Mouse (Mus musculus): ENCODE measurements at regions not wholly inside any gene's neighbourhood (a gene's known extent, or its start where the extent isn't known, plus 50 kb on each side); places are given as distances from the start of the nearest gene placed in this dataset.

DNA sequence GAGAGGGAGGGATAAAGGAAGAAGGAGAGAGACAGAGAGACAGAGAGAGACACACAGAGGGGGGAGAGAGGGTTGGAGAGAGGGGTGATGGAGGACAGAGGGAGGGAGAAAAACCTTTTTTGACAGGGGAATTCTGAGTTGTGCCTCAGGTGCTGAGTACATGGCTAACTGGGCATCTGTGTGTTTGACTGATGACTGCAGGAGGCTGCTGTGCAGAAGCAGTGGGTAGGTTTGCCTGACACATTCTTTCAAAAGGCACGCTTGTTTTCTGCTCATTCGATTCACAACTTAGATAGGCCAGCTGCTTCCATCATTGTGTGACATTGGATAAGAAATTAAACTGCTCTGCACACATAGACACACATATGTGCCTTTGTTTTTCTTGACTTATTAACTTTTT lies 150.7 kb upstream of the Rgmb start:
- H3K9ac ChIP-seq (ENCODE audit: control insufficient read depth, low read depth, low read length, poor library complexity, severe bottlenecking), result no peak overlapping the region
- DNase-seq (ENCODE audit: low read depth, low spot score), result no peak
- no peaks in the 10 kb centered on the region for H3K79me2 ChIP-seq (ENCODE audit: control insufficient read depth, insufficient read depth, low read length, poor library complexity)
- H3K9me3 ChIP-seq (replicated peaks; ENCODE audit: insufficient read depth, low read length), result no peaks in the 10 kb centered on the region
- H3K4me1 ChIP-seq (ENCODE audit: control insufficient read depth in 1 of 2, insufficient read depth in 2 of 2, low read length in 2 of 2), result no peaks in the 10 kb centered on the region
- H3K36me3 ChIP-seq (ENCODE audit: control insufficient read depth in 1 of 2, insufficient read depth in 2 of 2, low read length in 2 of 2), result no peaks in the 10 kb centered on the region
- no peak overlapping the region for H3K27ac ChIP-seq (ENCODE audit: control insufficient read depth, low read depth, low read length)
- H3K27me3 ChIP-seq (ENCODE audit: control insufficient read depth in 1 of 2, insufficient read depth in 2 of 2, low read length in 2 of 2), result no peaks in the 10 kb centered on the region; a peak in 1 of 4 replicates
- no peak for TF ChIP-seq POLR2AphosphoS2 (IDR thresholded peaks at IDR 0.05; ENCODE audit: low read length)
- TF ChIP-seq CHD2 (IDR thresholded peaks at IDR 0.05; ENCODE audit: low read length), result no peak
- TF ChIP-seq MXI1 (IDR thresholded peaks at IDR 0.05; ENCODE audit: low read depth, low read length), result no peak
- no peak for TF ChIP-seq RCOR1 (IDR thresholded peaks at IDR 0.05; ENCODE audit: low read depth, low read length)
- no peak for TF ChIP-seq RAD21 (IDR thresholded peaks at IDR 0.05; ENCODE audit: low read depth, low read length)
- no peak overlapping the region for H3K4me3 ChIP-seq (ENCODE audit: control insufficient read depth in 1 of 2, insufficient read depth in 1 of 2, low read depth in 2 of 2, low read length in 2 of 2)

GRCm38 (mm10) chr17:15977374-15978031 lies 146.7 kb upstream of the Rgmb start:
- Histone ChIP-seq H3K27ac (ENCODE audit: control insufficient read depth, low read depth, low read length) (no peak overlapping the region), H3K27me3 (ENCODE audit: control insufficient read depth in 1 of 2, insufficient read depth in 2 of 2, low read length in 2 of 2) (no peaks in the 10 kb centered on the region), H3K9me3 (replicated peaks; ENCODE audit: insufficient read depth, low read length) (no peaks in the 10 kb centered on the region), H3K9ac (ENCODE audit: control insufficient read depth, low read depth, low read length, poor library complexity, severe bottlenecking) (no peak overlapping the region), H3K4me3 (ENCODE audit: control insufficient read depth in 1 of 2, insufficient read depth in 1 of 2, low read depth in 2 of 2, low read length in 2 of 2) (no peak overlapping the region), H3K4me1 (ENCODE audit: control insufficient read depth in 1 of 2, insufficient read depth in 2 of 2, low read length in 2 of 2) (no peaks in the 10 kb centered on the region), H3K79me2 (ENCODE audit: control insufficient read depth, insufficient read depth, low read length, poor library complexity) (no peaks in the 10 kb centered on the region), H3K36me3 (ENCODE audit: control insufficient read depth in 1 of 2, insufficient read depth in 2 of 2, low read length in 2 of 2) (no peaks in the 10 kb centered on the region)
- TF ChIP-seq RCOR1 (IDR thresholded peaks at IDR 0.05; ENCODE audit: low read depth, low read length), result no peak
- TF ChIP-seq ZKSCAN1 (IDR thresholded peaks at IDR 0.05; ENCODE audit: low read depth, low read length), result no peak
- TF ChIP-seq POLR2AphosphoS2 (IDR thresholded peaks at IDR 0.05; ENCODE audit: low read length), result no peak
- no peak for TF ChIP-seq MXI1 (IDR thresholded peaks at IDR 0.05; ENCODE audit: low read depth, low read length)
- TF ChIP-seq ZNF384 (IDR thresholded peaks at IDR 0.05; ENCODE audit: low read depth, low read length), result no peak
- DNase-seq (ENCODE audit: low read depth, low spot score), result no peak

DNA sequence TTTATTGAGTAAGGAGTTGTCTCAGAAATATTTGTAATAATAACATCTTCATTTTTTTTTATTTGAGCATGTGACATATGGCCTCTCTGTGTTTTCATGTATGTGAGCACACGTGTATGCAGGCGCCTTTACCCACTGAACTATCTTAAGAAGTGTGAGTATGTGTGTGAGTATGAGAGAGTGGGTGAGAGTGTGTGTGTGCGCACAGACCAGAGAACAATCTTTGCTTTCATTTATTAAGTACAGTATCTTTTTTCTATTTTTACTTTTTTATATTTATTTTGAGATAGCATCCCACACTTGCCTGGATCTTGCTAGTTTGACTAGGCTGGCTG lies 140.5 kb upstream of the Rgmb start:
- TF ChIP-seq SMC3 (IDR thresholded peaks at IDR 0.05; ENCODE audit: low read depth, low read length), result no peak
- TF ChIP-seq TAL1 (IDR thresholded peaks at IDR 0.05; ENCODE audit: low read length), result no peak
- no peak for TF ChIP-seq ZC3H11A (IDR thresholded peaks at IDR 0.05; ENCODE audit: low read depth, low read length)
- TF ChIP-seq CTCF (IDR thresholded peaks at IDR 0.05 in 2 of 3, conservative IDR thresholded peaks at IDR 0.05 in 1 of 3; ENCODE audit: control insufficient read depth in 1 of 3, insufficient read depth in 1 of 3, low read depth in 2 of 3, low read length in 3 of 3, poor library complexity in 1 of 3, severe bottlenecking in 1 of 3), result no peak
- no peak for TF ChIP-seq MAFK (IDR thresholded peaks at IDR 0.05; ENCODE audit: borderline replicate concordance, low read depth, low read length)
- TF ChIP-seq ETS1 (IDR thresholded peaks at IDR 0.05; ENCODE audit: low read depth, low read length), result no peak
- TF ChIP-seq MEF2A (IDR thresholded peaks at IDR 0.05; ENCODE audit: extremely low read depth, insufficient replicate concordance, low read depth, low read length, poor library complexity, severe bottlenecking), result no peak
- TF ChIP-seq TCF12 (IDR thresholded peaks at IDR 0.05; ENCODE audit: low read depth, low read length), result no peak
- DNase-seq (ENCODE audit: low read depth, low spot score), result no peak
- no peak overlapping the region for H3K4me3 ChIP-seq (ENCODE audit: control insufficient read depth in 1 of 2, insufficient read depth in 1 of 2, low read depth in 2 of 2, low read length in 2 of 2)
- no peaks in the 10 kb centered on the region for H3K79me2 ChIP-seq (ENCODE audit: control insufficient read depth, insufficient read depth, low read length, poor library complexity)
- no peak overlapping the region for H3K9ac ChIP-seq (ENCODE audit: control insufficient read depth, low read depth, low read length, poor library complexity, severe bottlenecking)
- H3K9me3 ChIP-seq (replicated peaks; ENCODE audit: insufficient read depth, low read length), result no peaks in the 10 kb centered on the region
- no peaks in the 10 kb centered on the region for H3K36me3 ChIP-seq (ENCODE audit: control insufficient read depth in 1 of 2, insufficient read depth in 2 of 2, low read length in 2 of 2)
- no peak overlapping the region for H3K27ac ChIP-seq (ENCODE audit: control insufficient read depth, low read depth, low read length)
- H3K4me1 ChIP-seq (ENCODE audit: control insufficient read depth in 1 of 2, insufficient read depth in 2 of 2, low read length in 2 of 2), result no peaks in the 10 kb centered on the region
- no peaks in the 10 kb centered on the region; a peak in 1 of 4 replicates for H3K27me3 ChIP-seq (ENCODE audit: control insufficient read depth in 1 of 2, insufficient read depth in 2 of 2, low read length in 2 of 2)
